Mouse (Mus musculus) hematopoietic stem cell, adult 5-6 weeks (primary cell): Measurements from ENCODE around the gene Susd1. TPM values are rescaled to one million over a fixed set of nuclear protein-coding genes. Genes with fewer than 3 reads are reported as not detected.

Source experiments
- ATAC-seq, 2 experiments: fragments of 125-278 bp in 1 of 2; replicated peaks in 1 of 2; 2 replicates each; pipeline ENCODE4 v1.8.0; 2016 to 2017; ENCODE audit warnings: inconsistent platforms in 2 of 2, mild to moderate bottlenecking in 2 of 2, moderate number of reproducible peaks in 2 of 2, low read depth in 1 of 2, moderate TSS enrichment in 1 of 2; ENCODE audit not compliant: low FRiP score in 2 of 2, poor library complexity in 2 of 2, severe bottlenecking in 2 of 2, insufficient read depth in 1 of 2, low TSS enrichment in 1 of 2
- total RNA-seq: library from RNA; stranded (forward); fragments of 172-1452, 232-1000 nt; gene quantifications from 2 replicates; pipeline ENCODE4 v1.2.3, GENCODE M21; 2017

Susd1 gene
- total RNA-seq, result 130 and 131 TPM in 2 replicates

GRCm38 (mm10) chr4:59437990-59438854 is at the start of gene Susd1:
TSS of gene Susd1 (minus strand) at chr4:59438633.
- ATAC-seq, result peak; percentile 55 to 68

DNA sequence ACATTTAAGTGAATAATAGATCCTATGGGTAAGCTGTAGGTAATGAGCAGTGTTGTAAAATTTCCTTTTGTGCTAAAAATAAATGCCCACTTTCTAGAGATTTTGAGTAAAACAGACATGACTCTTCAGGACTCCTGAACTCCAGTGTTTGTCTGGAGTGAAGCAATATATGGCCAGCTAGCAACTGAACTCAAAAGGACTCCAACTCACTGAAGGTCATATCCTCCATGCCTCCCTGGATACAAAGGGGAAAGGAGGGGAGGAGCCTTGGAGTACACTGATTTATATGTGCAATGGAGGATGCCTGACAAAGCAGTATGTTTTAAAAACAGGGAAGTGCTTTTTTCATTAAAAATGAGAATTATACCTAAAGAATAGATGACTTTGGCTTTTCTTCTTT is 32.9 kb upstream of the Susd1 start:
- ATAC-seq, result no peak

DNA sequence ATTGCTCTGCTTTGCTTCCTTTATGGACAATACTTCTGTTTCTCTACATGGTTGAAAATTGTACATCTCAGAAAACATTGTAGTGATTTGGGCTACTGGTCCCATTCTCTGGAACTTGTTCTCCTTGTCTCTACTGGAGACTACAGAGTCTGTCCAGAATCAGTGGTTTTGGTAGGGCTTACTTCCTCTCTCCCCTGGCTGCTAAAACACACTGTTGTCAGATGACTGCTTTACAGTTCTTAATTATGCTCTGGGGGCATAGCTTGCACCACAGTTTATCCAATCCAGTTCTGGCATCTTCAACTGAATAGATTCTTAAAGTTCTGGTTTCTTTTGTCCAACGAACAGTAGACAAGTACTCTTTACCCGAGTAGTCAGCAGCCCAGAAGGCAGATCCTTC is 27.0 kb upstream of the Susd1 start:
- peak; percentile 38 to 78; a peak in 3 of 4 replicates for ATAC-seq

- no peak for ATAC-seq
Measured at GRCm38 (mm10) chr4:59464661-59465060, 26.2 kb upstream of the Susd1 start.

- no peak for ATAC-seq
Measured at GRCm38 (mm10) chr4:59462494-59462893, 24.1 kb upstream of the Susd1 start.

- ATAC-seq, result no peak
Measured at GRCm38 (mm10) chr4:59461116-59461727, 22.8 kb upstream of the Susd1 start.

- ATAC-seq, result no peak; a peak in 1 of 4 replicates
Measured at GRCm38 (mm10) chr4:59459216-59459955, 21.0 kb upstream of the Susd1 start.

GRCm38 (mm10) chr4:59457941-59458340 is 19.5 kb upstream of the Susd1 start:
- peak; percentile 40 to 64; a peak in 2 of 4 replicates for ATAC-seq

DNA sequence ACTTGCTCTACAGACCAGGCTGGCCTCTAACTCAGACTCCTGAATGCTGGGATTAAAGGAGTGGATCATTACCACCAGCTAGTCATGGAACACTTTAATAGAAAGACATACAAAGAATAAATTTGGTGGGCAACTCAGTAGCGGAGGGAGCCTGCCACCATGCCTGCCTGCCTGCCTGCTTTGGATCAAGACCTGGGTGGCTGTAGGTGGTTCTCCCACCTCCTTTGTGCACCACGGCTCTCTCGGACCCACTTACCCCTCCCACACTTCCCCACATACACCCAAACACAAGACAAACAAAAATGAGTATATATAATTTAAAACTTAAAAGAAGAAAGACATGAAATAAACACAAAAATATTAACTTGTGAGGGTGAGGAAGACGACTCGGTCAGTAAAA is 18.7 kb upstream of the Susd1 start:
- no peak for ATAC-seq

- peak in 1 of 2 experiments; percentile 36; a peak in 1 of 4 replicates for ATAC-seq
Measured at GRCm38 (mm10) chr4:59455465-59455864, 17.0 kb upstream of the Susd1 start.

GRCm38 (mm10) chr4:59454046-59454445 is 15.6 kb upstream of the Susd1 start:
- ATAC-seq, result no peak

- 0 out of 4 replicates have a peak, but pooled peaks of 1 of the 2 experiments have one; percentile 12 for ATAC-seq
Measured at GRCm38 (mm10) chr4:59452503-59452933, 14.1 kb upstream of the Susd1 start.

GRCm38 (mm10) chr4:59450906-59451305 is 12.5 kb upstream of the Susd1 start:
- ATAC-seq, result no peak

GRCm38 (mm10) chr4:59450234-59450854 is 11.9 kb upstream of the Susd1 start:
- no peak for ATAC-seq

DNA sequence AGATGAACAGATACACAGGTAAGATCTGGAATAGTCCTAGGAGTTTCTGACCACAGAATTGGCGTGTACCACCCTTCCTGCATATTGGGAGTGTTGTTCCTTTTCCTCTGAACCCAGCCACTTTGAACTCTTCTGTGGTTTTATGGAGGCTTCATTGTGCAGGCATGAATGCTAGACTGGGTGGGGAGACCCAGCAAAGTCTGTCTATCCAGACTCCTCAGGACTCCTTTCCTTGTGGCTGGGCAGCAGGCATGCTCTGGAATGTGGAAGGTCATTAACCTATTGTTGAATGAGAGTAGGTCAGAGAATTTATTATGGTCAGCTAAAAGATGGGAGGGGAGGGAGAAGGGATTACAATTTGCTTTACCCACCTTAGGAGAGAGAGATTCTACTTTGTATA is 8.9 kb upstream of the Susd1 start:
- no peak for ATAC-seq

DNA sequence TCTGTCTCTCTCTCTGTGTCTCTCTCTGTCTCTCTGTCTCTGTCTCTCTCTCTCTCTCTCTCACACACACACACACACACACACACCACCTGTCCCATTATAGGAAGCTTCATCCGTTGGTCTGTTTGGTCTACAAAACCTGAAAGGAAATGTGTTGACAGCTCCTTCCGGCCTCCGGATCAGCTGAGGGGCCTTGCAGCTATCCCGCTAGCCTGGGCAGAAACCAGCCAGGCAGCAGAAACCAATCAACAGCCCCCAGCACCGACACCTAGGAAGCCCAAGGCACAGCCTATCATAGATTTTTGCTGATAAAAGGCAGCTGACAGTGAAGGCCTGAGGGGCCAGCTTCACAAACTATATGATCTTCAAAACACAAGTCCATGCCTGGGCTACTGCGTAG is 7.1 kb upstream of the Susd1 start:
- peak; percentile 80 to 85 for ATAC-seq

GRCm38 (mm10) chr4:59444994-59445393 is 6.6 kb upstream of the Susd1 start:
- no peak for ATAC-seq
